Mouse (Mus musculus) retina, embryonic 14.5 days (tissue): ENCODE measurements around the gene Brd1.

ENCODE experiments used
- DNase-seq: peaks from one replicate; pipeline ENCODE4 v3.0.0-alpha.2; 2015; ENCODE audit warnings: low spot score

Gene Brd1

GRCm38 (mm10) chr15:88686725-88687124, 47.3 kb downstream of the Brd1 start:
- DNase-seq: no peak

- no peak for DNase-seq
Observed at GRCm38 (mm10) chr15:88684039-88684438, 50.0 kb downstream of the Brd1 start.

- no peak for DNase-seq
Observed at GRCm38 (mm10) chr15:88680931-88681330, 53.1 kb downstream of the Brd1 start.

GRCm38 (mm10) chr15:88677568-88677967, 56.5 kb downstream of the Brd1 start:
- DNase-seq: no peak

- no peak for DNase-seq
Observed at GRCm38 (mm10) chr15:88675998-88676397, 58.0 kb downstream of the Brd1 start.

GRCm38 (mm10) chr15:88668693-88669092, 65.3 kb downstream of the Brd1 start:
- DNase-seq: no peak

GRCm38 (mm10) chr15:88667653-88668052, 66.4 kb downstream of the Brd1 start:
- no peak for DNase-seq

- no peak for DNase-seq
Observed at GRCm38 (mm10) chr15:88665846-88666245, 68.2 kb downstream of the Brd1 start.

- no peak for DNase-seq
Observed at GRCm38 (mm10) chr15:88663041-88663440, 71.0 kb downstream of the Brd1 start.

GRCm38 (mm10) chr15:88662111-88662850, 71.8 kb downstream of the Brd1 start:
- peak; percentile 77 for DNase-seq

- DNase-seq: no peak
Observed at GRCm38 (mm10) chr15:88661654-88662053, 72.4 kb downstream of the Brd1 start.

GRCm38 (mm10) chr15:88652006-88652405, 82.0 kb downstream of the Brd1 start:
- no peak for DNase-seq

- peak; percentile 89 for DNase-seq
Observed at GRCm38 (mm10) chr15:88651019-88651418, 83.0 kb downstream of the Brd1 start.
